Mouse (Mus musculus): ENCODE measurements around the gene Plekha7. TPM values are rescaled to one million over a fixed set of nuclear protein-coding genes. Genes with fewer than 3 reads are reported as not detected.

Plekha7 gene
- total and polyA plus RNA-seq, 2 experiments from 2014 or later: 5.4 to 17.0 TPM

GRCm38 (mm10) chr7:116127052-116127451 lies 181.1 kb downstream of the Plekha7 start:
- ATAC-seq (no peak), DNase-seq (no peak)
- Histone ChIP-seq H3K36me3 (ENCODE audit: insufficient read depth) (no peaks in the 10 kb centered on the region), H3K9ac (no peak overlapping the region), H3K4me1 (ENCODE audit: insufficient read depth) (peaks cover 16% of the 10 kb centered on the region), H3K27me3 (ENCODE audit: insufficient read depth, low read length) (no peaks in the 10 kb centered on the region), H3K4me2 (ENCODE audit: low read depth) (no peak overlapping the region), H3K27ac (ENCODE audit: low read depth, low read length) (no peak overlapping the region), H3K9me3 (ENCODE audit: low read length) (no peaks in the 10 kb centered on the region), H3K4me3 (ENCODE audit: low read depth, low read length) (no peak overlapping the region)
- WGBS: 86% methylated on average over 2 of the region's 2 CpGs
- no peak for TF ChIP-seq CTCF (IDR thresholded peaks at IDR 0.05; ENCODE audit: low read depth)

- no peaks in the 10 kb centered on the region for H3K9me3 ChIP-seq (ENCODE audit: low read length)
- no peaks in the 10 kb centered on the region for H3K36me3 ChIP-seq (ENCODE audit: insufficient read depth)
- H3K4me3 ChIP-seq (ENCODE audit: low read depth, low read length): no peak overlapping the region
- H3K4me1 ChIP-seq (ENCODE audit: insufficient read depth): peaks cover 10% of the 10 kb centered on the region; the same call in 1 of the 2 replicates
- ATAC-seq (no peak), DNase-seq (no peak)
- H3K27ac ChIP-seq (ENCODE audit: low read depth, low read length): no peak overlapping the region
- 66% methylated on average over 7 of the region's 7 CpGs for WGBS
- no peak overlapping the region for H3K9ac ChIP-seq
- no peak for TF ChIP-seq CTCF (IDR thresholded peaks at IDR 0.05; ENCODE audit: low read depth)
- H3K27me3 ChIP-seq (ENCODE audit: insufficient read depth, low read length): no peaks in the 10 kb centered on the region
- no peak overlapping the region for H3K4me2 ChIP-seq (ENCODE audit: low read depth)
Measured at GRCm38 (mm10) chr7:116125671-116126070, 182.5 kb downstream of the Plekha7 start.

GRCm38 (mm10) chr7:116124057-116124456 lies 184.1 kb downstream of the Plekha7 start:
- no peak overlapping the region for H3K9ac ChIP-seq
- no peak overlapping the region for H3K27ac ChIP-seq (ENCODE audit: low read depth, low read length)
- TF ChIP-seq CTCF (IDR thresholded peaks at IDR 0.05; ENCODE audit: low read depth): no peak
- H3K36me3 ChIP-seq (ENCODE audit: insufficient read depth): no peaks in the 10 kb centered on the region
- H3K4me2 ChIP-seq (ENCODE audit: low read depth): peak overlapping the region; percentile 4; the same call in 1 of the 2 replicates
- WGBS: 79% methylated on average over 12 of the region's 12 CpGs
- no peak overlapping the region for H3K4me3 ChIP-seq (ENCODE audit: low read depth, low read length)
- DNase-seq (no peak), ATAC-seq (no peak)
- no peaks in the 10 kb centered on the region for H3K9me3 ChIP-seq (ENCODE audit: low read length)
- H3K27me3 ChIP-seq (ENCODE audit: insufficient read depth, low read length): no peaks in the 10 kb centered on the region
- peaks cover 10% of the 10 kb centered on the region; the same call in 1 of the 2 replicates for H3K4me1 ChIP-seq (ENCODE audit: insufficient read depth)

GRCm38 (mm10) chr7:116123597-116123985 lies 184.6 kb downstream of the Plekha7 start:
- Histone ChIP-seq H3K9ac (no peak overlapping the region), H3K36me3 (ENCODE audit: insufficient read depth) (no peaks in the 10 kb centered on the region), H3K9me3 (ENCODE audit: low read length) (no peaks in the 10 kb centered on the region), H3K4me3 (ENCODE audit: low read depth, low read length) (no peak overlapping the region), H3K4me2 (ENCODE audit: low read depth) (peak overlapping the region; percentile 4; the same call in 1 of the 2 replicates), H3K27ac (ENCODE audit: low read depth, low read length) (no peak overlapping the region), H3K27me3 (ENCODE audit: insufficient read depth, low read length) (no peaks in the 10 kb centered on the region), H3K4me1 (ENCODE audit: insufficient read depth) (peaks cover 10% of the 10 kb centered on the region; the same call in 1 of the 2 replicates)
- TF ChIP-seq CTCF (IDR thresholded peaks at IDR 0.05; ENCODE audit: low read depth): no peak
- DNase-seq (peak; percentile 31), ATAC-seq (no peak)
- 62% methylated on average over 2 of the region's 2 CpGs for WGBS

DNA sequence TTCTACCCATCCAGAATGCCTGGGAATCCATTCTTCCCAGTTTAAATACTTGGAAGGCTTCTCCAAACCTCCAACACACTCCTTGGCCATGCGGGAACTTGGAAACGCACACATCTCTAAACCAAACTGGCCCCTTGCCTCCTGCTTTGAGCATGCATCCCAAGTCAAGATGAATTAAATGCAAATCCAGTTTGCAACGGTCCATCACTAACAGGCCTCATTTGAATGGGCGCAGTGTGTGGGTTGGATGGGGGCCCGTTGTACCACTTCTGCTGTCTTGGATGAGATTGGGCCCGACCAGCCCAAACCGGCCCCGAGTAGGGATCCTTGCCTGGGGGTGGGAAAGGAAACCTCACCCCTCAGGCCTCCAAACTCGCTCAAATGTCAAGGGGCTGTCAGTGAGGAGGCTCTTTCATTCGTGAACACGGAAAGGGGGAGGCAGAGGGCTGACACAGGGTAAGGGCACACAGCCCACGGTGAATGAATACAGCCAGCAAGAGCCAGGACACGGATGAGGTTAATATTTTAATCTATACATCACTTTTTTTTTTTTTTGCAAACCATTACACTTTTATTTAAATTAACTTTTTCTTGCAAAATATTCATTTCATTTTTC lies 185.1 kb downstream of the Plekha7 start:
- peaks cover 10% of the 10 kb centered on the region; the same call in 1 of the 2 replicates for H3K4me1 ChIP-seq (ENCODE audit: insufficient read depth)
- no peak overlapping the region for H3K4me3 ChIP-seq (ENCODE audit: low read depth, low read length)
- H3K36me3 ChIP-seq (ENCODE audit: insufficient read depth): no peaks in the 10 kb centered on the region
- H3K4me2 ChIP-seq (ENCODE audit: low read depth): no peak overlapping the region
- 23% methylated on average over 13 of the region's 13 CpGs for WGBS
- no peak for TF ChIP-seq CTCF (IDR thresholded peaks at IDR 0.05; ENCODE audit: low read depth)
- DNase-seq: peak; percentile 76
- peak; percentile 90 for ATAC-seq
- H3K27ac ChIP-seq (ENCODE audit: low read depth, low read length): no peak overlapping the region
- no peaks in the 10 kb centered on the region for H3K9me3 ChIP-seq (ENCODE audit: low read length)
- H3K9ac ChIP-seq: no peak overlapping the region
- no peaks in the 10 kb centered on the region for H3K27me3 ChIP-seq (ENCODE audit: insufficient read depth, low read length)

DNA sequence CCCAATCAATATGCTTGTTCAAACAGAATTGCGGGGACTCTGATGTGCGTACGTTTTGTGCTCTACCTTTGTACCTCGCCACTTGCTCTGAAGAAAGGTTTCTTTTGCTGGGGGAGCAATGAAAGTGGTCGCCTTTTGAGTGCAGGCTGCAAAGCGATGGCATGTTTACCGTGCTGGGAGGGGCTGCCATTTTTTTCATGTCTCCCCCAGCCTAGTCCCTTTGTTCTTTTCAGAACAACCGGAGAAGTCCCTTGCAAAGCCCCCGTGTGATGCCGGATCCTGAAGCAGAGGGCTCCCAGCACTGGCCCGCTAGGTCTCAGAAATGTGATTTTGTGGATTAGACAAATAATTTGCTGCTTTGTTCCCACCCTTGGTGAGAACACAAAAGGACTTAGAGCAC lies 187.0 kb downstream of the Plekha7 start:
- DNase-seq (no peak), ATAC-seq (no peak)
- peaks cover 10% of the 10 kb centered on the region; the same call in 1 of the 2 replicates for H3K4me1 ChIP-seq (ENCODE audit: insufficient read depth)
- WGBS: 22% methylated on average over 11 of the region's 11 CpGs
- H3K9ac ChIP-seq: no peak overlapping the region
- no peak for TF ChIP-seq CTCF (IDR thresholded peaks at IDR 0.05; ENCODE audit: low read depth)
- H3K4me3 ChIP-seq (ENCODE audit: low read depth, low read length): no peak overlapping the region
- H3K27ac ChIP-seq (ENCODE audit: low read depth, low read length): no peak overlapping the region
- no peaks in the 10 kb centered on the region for H3K27me3 ChIP-seq (ENCODE audit: insufficient read depth, low read length)
- H3K4me2 ChIP-seq (ENCODE audit: low read depth): no peak overlapping the region
- no peaks in the 10 kb centered on the region for H3K9me3 ChIP-seq (ENCODE audit: low read length)
- H3K36me3 ChIP-seq (ENCODE audit: insufficient read depth): no peaks in the 10 kb centered on the region

DNA sequence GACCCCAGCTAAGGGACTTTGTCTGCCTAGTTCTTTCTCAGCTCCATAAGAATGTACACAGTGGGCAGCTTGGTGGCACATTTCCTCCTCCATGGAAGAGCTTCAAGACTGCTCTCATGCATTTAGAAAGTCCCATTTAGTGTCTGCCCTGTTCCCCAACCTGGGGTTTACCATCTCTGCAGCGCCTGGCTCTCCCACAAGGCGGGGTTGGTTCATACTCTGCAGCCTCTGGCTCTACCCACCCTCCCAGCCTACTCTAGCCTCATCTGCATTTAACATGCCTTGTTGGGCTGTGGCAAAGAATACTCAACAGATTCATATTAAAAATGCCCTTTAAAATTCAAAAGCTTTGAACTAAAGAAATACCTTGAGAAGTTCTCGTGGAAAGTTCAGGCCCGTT lies 187.4 kb downstream of the Plekha7 start:
- no peaks in the 10 kb centered on the region for H3K36me3 ChIP-seq (ENCODE audit: insufficient read depth)
- H3K27me3 ChIP-seq (ENCODE audit: insufficient read depth, low read length): no peaks in the 10 kb centered on the region
- no peak overlapping the region for H3K9ac ChIP-seq
- no peak for TF ChIP-seq CTCF (IDR thresholded peaks at IDR 0.05; ENCODE audit: low read depth)
- no peak overlapping the region for H3K27ac ChIP-seq (ENCODE audit: low read depth, low read length)
- no peak overlapping the region for H3K4me3 ChIP-seq (ENCODE audit: low read depth, low read length)
- DNase-seq (no peak), ATAC-seq (no peak)
- WGBS: 50% methylated on average over 4 of the region's 4 CpGs
- H3K9me3 ChIP-seq (ENCODE audit: low read length): no peaks in the 10 kb centered on the region
- H3K4me1 ChIP-seq (ENCODE audit: insufficient read depth): peaks cover 10% of the 10 kb centered on the region; the same call in 1 of the 2 replicates
- H3K4me2 ChIP-seq (ENCODE audit: low read depth): no peak overlapping the region
